Mouse (Mus musculus) thymus, postnatal 25 days (tissue): ENCODE results near the gene Lsamp.

Source experiments
- DNase-seq: peaks from one replicate; pipeline ENCODE4 v3.0.0; 2022

Gene Lsamp

GRCm38 (mm10) chr16:39984205-39984634, at the start of gene Lsamp:
Gene Lsamp, plus strand, starts transcription at chr16:39984361.
- DNase-seq = no peak

DNA sequence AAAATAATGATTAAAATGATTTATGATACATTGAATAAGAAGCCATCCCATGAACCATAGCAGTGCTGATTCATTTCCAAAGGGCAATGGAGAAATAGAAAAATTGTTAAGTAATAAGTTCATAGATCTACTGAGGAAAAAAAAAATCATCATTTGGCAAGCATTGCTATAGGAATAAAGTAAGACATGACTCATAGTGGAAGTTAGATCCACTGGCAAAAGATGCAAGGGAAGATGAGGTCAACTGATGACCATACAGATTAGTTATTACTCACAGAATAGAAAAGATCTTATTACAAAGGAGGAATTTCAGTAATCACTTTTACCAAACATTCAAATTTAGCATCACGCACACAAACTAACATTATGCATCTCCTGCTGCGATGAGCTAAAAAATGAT, 26.5 kb upstream of the Lsamp start:
- no peak for DNase-seq

DNA sequence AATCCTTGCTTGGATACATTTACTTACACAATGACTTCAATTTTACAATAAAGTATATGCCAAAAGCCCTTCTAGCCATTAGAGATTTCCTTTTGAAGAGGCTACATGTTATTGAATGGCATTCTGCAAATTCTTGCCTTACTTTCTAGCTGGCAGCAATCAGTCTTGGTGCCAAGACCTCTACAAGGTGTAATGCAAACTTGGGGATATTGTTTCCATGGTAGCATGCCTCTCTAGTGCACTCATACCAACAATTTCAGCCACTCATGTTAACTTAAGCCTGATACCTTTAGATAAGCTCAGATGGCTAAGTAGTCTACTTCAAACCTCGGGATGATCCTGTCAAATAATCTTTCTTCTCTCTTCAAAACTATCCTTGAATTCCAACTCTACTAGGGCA, 11.4 kb upstream of the Lsamp start:
- no peak for DNase-seq

GRCm38 (mm10) chr16:39984635-39985291, 602 bp downstream of the Lsamp start:
- no peak for DNase-seq

GRCm38 (mm10) chr16:39988466-39988865, 4.3 kb downstream of the Lsamp start:
- no peak for DNase-seq

DNA sequence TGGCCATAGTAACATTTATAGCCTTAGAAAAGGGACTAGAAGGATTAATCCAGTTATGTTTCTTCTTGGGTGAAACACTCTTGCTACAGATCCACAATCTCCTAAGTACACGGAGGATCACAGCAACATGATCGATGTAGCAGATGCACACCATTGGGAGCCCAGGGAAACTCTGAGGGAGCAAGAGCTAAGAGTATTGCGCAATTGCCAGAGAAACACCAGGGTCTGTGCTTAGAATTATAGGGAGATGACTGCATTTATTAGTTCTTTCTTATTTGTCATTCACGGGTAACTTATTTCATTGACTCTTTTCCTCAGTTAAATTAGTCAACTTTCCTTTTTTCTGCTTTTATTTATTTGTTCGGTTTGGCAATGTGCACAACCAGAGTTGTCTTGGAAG, 10.7 kb downstream of the Lsamp start:
- no peak for DNase-seq

DNA sequence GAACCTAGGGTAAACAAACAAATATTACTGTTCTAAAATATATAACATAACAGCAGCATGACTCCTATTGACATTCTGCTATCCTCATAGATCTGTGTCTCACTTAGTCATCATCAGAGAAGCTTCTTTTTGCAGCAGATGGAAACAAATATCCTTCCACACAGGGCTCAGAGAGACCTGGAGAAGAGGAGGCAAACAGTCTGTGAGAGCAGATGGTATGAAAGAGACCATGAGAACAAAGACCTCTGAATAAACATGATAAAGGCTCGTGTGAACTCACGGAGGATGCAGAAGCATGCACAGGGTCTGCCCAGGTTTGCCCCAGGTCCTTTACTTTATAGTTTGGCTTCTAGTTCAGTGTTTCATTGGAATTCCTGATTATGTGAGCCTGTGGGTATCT, 24.6 kb downstream of the Lsamp start:
- no peak for DNase-seq

DNA sequence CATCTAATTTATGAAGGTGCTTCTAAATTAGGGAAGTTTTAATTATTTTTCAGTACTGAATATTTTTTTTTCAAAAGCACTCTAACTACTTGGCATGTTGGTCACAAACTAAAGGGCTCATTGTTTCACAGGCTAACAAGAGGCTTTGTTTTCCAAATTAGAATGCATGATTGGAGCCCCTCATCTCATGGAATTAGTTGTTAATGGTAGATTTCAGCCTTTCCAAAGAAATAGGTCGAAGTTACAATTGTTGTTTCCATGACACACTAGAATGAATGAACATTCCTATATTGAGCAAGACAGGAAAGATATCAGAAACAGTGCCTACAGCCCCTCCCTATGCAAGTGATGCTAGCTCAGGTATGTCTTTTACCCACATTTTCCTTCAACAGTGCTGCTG, 26.9 kb downstream of the Lsamp start:
- no peak for DNase-seq

DNA sequence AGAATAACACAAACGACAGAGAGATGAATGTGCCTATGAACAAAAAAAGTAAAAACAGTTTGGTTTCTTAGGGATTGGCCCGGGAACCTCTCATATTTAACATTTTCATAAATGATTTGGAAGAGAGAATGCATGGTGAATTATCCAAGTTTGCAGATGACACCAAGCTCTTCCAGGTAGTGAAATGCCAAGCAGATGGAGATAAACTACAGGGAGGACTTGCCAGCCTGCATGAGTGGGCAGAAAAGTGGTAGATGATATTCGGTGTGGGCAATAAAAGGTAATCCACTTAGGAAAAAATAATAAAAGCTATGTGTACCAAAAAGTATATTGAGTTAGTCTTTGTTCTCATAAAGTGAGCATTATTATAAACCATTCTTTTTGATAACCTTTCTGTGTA, 38.5 kb downstream of the Lsamp start:
- DNase-seq = no peak

GRCm38 (mm10) chr16:40036719-40037118, 52.6 kb downstream of the Lsamp start:
- DNase-seq = no peak

GRCm38 (mm10) chr16:40059546-40059945, 75.4 kb downstream of the Lsamp start:
- no peak for DNase-seq

DNA sequence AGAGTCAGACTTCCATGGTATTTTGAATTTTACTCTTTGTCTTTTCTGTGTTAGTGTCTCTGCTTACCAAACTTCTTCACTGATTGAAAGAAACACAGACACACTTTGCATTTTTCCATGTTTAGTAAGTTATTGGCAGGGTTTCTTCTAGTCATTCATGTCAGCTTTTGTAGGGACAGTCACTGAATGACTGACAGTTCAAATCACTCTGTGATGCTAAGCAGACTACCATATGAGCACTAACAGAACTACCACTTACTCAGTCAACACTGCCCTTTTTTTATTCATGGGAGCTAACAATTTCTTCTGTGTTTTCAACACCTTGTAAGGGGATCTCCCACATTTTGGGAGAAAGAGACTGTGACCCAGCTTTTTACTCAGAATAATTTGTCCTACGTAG, 75.8 kb downstream of the Lsamp start:
- DNase-seq = no peak

- no peak for DNase-seq
These were observed 76.3 kb downstream of the Lsamp start for GRCm38 (mm10) chr16:40060491-40060890.

DNA sequence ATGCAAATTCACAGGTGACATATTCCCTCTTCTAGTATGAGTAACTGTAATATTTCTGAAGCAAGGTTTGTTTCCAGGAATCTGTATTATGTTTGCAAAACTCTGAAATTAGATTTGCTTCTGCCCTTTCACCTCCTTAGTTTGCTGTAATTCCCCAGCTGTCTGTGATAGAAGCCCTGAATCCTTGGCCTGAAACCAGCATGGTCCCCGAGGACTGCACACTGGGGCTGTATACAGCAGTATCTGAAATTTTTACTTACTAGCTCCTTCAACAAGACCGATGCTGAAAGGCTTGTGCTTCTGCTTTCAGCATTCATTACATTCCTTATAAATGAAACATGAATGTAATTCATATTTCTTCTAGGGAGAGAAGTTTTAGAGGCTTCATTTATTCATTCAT, 91.4 kb downstream of the Lsamp start:
- DNase-seq = no peak

GRCm38 (mm10) chr16:40080224-40080623, 96.1 kb downstream of the Lsamp start:
- no peak for DNase-seq

DNA sequence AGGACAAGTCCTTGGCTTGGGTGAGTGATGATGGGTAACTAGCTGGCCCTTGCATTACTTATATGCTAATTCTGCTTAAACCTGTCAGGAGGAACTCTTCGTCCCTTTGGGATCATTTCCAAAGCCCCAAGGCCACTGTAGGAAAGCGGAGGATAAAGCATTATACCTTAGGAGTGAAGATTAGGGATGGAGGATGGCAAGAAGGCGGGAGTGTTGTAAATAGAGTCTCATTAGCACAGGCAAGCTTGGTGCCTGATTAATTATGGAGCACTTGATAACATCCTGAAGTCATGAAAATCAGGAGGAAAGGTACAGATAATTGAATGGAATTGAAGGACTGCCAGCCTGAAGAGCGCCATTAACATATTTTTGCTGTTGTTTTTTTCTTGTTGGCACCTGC, 120.2 kb downstream of the Lsamp start:
- no peak for DNase-seq

GRCm38 (mm10) chr16:40182918-40183317, 198.8 kb downstream of the Lsamp start:
- no peak for DNase-seq

- no peak for DNase-seq
These were observed 203.9 kb downstream of the Lsamp start for GRCm38 (mm10) chr16:40187987-40188590.

GRCm38 (mm10) chr16:40194401-40194800, 210.2 kb downstream of the Lsamp start:
- no peak for DNase-seq

GRCm38 (mm10) chr16:40194839-40195238, 210.7 kb downstream of the Lsamp start:
- DNase-seq = no peak

DNA sequence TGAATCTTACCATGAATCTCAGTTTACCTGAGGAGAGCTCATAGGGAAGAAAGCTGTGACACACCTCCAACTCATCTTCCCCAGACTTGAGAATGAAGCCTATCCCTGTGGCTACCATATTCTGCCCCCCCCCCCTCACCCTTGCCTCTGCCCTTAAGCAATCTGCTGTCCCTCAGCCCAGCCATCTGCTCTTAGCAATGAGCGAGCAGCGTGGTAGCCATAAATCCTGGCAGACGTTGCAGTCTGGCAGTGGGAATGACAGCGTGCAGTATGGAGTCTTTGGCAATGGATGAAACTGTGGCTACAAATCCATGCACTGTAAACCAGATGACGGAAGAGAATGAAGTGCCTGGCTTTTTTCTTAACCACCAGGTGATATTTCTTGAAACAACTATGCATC, 244.5 kb downstream of the Lsamp start:
- DNase-seq = no peak

- DNase-seq = no peak
These were observed 248.9 kb downstream of the Lsamp start for GRCm38 (mm10) chr16:40233066-40233465.

DNA sequence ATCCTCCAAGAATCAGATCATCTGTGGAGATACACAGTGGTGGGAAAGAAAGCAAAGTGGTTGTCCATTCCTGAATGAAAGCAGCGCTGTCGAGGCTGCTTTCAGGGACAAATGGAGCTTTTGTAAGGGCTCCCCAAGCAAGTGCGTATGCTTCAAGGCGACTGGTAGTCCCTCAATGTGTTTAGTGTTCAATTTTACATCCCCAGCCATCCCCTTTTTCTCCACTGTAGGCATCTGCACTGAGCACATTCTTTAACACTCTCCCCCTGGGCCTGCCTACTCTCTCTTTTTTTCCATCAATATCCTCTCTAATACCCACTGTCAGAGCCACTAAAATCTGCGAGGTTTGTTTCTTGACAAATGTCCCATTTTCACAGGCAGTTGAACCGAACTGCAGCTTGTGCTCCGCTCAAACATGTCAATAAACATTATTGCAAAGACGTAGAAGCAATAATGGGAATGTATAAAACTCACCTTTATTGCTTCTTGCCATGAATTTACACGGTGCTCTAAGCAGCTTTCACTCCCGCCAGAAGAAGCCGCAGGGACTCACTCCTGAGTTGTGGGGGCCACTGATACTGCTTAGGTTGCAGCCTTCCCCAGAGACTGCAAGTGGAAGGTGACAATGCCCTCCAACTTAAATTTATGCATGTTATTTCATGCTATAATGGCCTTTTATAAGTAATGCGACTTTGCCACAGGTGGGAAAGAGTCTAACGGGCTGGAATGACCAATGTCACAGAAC, 250.2 kb downstream of the Lsamp start:
- no peak for DNase-seq

- DNase-seq = no peak
These were observed 287.7 kb downstream of the Lsamp start for GRCm38 (mm10) chr16:40271859-40272258.
